Mouse (Mus musculus) layer of hippocampus, postnatal 36 days (tissue): ENCODE data around the gene Cdkl1. TPM values are rescaled to one million over a fixed set of nuclear protein-coding genes. Genes with fewer than 3 reads are reported as not detected.

Experiments used
- DNase-seq, 2 experiments: peaks; one replicate each; pipeline ENCODE4 v3.0.0; 2022
- total RNA-seq, 2 experiments: library from RNA; stranded (reverse); gene quantifications; 2 replicates each; pipeline ENCODE4 v1.2.3; 2021

Gene Cdkl1
- total RNA-seq = 10 to 100 TPM; 19.9 to 20.3 TPM

DNA sequence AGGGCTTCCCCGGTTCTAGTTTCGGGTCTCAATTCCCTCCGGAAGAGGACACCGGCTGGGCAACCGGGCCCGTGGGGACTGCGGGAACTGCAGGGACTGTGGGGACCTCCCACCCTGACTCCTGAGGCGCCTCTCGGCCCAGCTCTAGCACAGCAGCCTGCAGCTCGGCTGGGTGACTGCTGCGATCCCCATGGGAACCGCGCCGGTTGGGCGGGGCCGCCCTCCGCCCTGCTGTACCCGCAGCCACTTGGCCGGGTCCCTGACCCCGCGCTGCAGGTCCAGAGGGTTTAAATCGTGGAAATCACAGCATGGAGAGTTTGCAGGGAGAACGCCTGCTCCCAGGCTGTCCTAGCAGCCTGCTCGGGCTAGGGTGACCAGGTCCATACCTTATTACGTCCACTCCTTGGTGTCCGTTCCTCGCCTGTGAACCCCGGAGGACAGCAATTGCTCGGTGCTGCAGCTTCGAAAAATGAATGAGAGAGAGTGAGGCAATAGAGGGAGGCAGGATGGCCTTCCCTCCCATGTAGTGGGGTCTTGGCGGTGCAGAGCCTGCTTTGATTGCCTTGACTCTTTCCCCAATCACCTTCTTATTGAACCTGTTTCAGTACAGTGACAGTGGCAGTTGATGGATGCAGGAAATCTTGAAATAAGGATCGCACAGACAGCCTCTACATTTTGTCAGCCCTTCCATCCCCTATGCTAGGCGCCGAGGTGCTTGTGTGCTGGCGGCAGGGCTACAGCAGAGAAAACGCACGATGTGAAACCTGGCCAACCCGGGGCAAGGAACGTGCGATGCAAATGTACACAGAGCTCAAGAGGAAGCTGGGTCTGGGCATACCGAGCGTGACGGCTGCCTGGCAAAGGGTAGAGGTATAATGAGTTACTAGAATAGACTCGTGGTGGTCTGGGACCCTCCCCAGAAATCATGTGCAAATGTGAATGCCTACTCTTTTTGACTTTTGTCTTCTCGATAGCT lies at the start of gene Cdkl1:
Cdkl1 (minus strand) TSS at position 738 of the 976 bp plus-strand sequence.
- DNase-seq = peak; percentile 74 to 75

DNA sequence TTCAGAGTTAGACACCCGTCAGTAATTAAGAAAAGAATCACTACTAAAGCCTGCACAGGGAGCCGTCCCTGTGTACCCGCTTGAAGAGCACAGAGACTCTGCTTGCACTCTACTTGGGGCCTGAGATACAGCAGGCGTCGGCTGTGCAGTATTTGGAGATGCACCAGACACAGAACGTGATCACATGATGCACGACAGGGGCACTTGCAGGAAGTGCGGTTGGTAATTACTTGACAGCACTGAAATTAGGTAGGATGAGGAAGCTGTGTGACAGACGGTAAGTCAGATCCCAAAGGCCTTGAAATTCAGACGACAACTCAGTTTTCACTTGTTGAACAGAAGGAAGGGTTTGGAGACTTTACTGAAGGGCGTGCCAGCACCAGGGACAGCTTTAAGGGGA lies 47.3 kb upstream of the Cdkl1 start:
- no peak for DNase-seq

- DNase-seq = no peak
These were observed 43.0 kb upstream of the Cdkl1 start for GRCm38 (mm10) chr12:69833982-69834604.

- no peak for DNase-seq
These were observed 40.3 kb upstream of the Cdkl1 start for GRCm38 (mm10) chr12:69831239-69831910.

GRCm38 (mm10) chr12:69828214-69828613 lies 37.1 kb upstream of the Cdkl1 start:
- DNase-seq = no peak

- no peak for DNase-seq
These were observed 34.0 kb upstream of the Cdkl1 start for GRCm38 (mm10) chr12:69824881-69825597.

DNA sequence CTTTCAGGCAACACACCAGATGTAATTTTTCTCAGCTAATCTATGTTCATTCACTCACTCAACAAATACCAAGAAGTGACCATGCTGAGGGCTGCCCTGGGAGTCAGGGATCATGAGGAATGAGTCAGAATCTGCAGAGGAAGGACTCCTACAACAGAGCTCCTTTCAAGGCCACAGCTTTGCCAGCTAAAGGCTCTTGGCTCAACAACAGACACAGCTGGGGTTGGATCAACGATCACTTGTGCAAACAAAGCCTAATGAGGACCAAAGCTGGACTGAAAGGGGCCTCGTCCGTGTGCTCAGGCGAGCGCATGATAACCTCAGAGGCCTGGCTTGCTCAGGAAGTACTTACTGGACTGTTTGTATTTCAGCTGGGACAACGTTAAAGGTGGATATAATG lies 23.2 kb upstream of the Cdkl1 start:
- DNase-seq = no peak

- DNase-seq = no peak
These were observed 22.5 kb upstream of the Cdkl1 start for GRCm38 (mm10) chr12:69813596-69813995.

DNA sequence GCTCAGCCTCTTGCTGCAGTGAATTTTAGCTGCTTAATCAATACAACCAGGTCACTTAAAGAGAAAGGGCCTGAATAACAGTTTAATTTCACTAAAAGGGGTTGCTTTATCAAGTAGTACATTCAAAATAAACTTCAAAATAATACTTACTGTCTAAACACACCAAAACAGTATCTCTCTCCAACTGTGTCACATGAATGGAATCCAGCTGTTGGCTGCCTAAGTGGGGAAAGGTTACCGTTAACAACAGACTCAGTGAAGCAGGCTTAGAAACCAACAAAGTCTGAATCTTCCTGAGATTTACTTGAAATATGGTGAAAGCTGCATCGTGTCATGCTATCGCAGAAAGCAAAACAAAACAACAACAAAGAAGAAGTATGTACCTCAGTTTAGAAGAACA lies 21.9 kb upstream of the Cdkl1 start:
- no peak for DNase-seq

GRCm38 (mm10) chr12:69811976-69812375 lies 20.9 kb upstream of the Cdkl1 start:
- DNase-seq = no peak

DNA sequence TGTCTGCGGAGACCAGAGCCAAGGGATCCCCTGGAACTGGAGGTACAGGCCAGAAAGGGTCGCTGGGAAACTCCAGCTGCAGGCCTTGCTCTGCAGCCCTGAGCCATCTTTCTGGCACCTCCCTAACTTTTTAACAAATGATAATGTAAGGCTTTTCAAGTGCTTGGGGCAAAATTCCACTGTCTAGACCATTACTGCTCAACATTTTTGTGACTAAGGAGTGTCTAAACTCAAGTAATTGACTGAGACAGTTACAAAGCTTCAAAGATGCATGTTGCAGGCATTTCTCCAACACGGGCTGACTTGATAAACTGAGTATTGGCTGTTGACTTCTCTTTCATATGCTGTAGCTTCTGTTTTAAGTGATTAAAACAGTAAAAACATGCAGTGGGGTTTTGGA lies 18.4 kb upstream of the Cdkl1 start:
- no peak for DNase-seq

DNA sequence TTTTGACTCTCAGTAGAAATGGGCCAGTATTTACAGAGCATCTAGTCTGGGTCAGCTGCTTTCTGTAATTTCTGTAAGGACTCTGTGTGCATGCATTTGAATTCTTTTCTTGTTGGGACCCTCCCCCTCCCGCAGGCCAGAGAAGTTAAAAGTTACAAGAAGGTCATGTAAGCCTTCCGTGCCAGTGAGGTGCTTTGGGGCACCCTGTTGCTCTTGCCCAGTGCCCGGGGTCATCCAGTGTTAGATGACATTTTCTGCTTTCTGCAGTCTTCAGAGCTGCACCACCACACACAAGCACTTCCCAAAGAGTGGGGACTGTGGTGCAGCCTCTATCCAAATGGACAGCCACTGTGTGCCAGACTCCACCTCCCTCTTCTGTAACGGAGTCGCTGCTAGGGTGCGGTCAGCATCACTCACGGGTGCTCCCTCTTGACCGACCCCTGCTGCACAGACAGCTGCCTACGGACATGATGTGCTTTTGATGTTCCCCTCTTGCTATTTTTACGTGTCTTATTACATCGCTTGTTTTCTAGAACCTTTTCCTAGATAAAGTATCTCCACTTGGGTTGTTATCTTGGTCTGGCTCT lies 16.4 kb upstream of the Cdkl1 start:
- DNase-seq = no peak

GRCm38 (mm10) chr12:69805148-69805547 lies 14.1 kb upstream of the Cdkl1 start:
- no peak for DNase-seq

DNA sequence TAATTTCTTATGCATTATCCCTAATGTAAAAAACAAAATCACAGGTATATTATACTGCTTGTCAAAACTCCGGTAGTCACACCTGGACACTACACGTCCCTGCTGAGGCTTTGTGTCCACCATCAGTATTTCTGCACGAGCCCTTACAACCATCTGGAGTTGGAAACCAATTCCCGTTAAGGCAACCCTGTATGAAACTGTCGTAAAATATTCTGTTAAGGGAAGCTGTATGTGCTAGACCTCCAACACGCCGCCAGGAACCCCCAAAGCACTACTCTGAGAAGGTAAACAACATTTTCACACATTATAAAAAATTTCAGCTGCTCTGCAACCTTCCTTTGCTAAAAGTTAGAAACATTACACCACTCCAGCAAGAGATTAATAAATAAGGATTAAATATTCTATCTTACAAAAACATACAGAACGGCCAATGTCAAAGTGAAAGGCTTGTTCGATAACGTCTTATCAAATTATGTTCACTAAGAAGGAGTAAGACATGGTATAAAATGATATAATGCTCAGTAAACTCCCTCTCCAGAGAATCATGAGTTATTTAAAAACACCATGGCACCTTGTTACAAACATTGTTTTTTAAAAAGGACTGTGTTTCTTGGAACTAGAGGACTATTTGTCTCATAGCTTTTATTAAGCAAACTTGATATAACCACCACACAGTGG lies 13.5 kb upstream of the Cdkl1 start:
- DNase-seq = no peak

DNA sequence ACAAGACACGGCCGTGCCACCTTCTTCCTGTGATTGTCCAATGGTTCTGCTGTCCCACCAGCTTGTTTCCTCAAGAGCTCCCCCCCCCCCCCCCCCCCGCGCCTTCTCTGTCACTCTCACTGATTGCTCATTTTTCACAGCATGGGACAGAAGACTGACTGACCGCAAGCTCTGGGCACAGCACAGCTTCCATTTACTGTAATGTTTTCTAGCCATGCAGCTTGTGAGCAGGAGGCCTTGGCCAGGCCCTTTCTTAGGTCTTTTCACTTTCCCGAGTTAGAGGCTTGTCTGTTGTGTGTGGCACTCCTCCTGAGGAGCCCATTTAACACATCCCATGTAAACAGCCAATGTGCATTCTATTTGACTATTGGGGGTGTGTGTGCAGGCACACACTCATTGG lies 12.1 kb upstream of the Cdkl1 start:
- DNase-seq = no peak

DNA sequence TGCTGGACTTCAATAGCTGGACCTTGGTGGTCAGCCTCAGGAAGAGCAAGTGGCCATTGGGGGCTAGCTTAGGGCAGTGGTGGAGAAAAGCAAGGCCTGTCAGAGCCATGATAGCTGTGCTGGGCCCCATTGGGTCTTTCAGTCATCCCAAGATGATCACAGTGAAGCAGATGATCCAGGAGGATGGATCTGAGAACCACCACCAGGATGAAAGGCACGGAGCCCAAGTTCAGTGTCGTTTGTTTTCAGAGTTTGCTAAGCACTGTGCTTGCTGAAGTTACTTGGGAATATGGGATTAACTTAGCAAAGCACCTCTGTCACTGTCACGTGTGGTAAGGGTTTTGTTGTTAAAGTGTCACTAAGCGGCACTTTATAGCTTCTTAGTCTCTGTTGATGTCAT lies 9.5 kb upstream of the Cdkl1 start:
- DNase-seq = no peak

GRCm38 (mm10) chr12:69796311-69796710 lies 5.2 kb upstream of the Cdkl1 start:
- DNase-seq = no peak

DNA sequence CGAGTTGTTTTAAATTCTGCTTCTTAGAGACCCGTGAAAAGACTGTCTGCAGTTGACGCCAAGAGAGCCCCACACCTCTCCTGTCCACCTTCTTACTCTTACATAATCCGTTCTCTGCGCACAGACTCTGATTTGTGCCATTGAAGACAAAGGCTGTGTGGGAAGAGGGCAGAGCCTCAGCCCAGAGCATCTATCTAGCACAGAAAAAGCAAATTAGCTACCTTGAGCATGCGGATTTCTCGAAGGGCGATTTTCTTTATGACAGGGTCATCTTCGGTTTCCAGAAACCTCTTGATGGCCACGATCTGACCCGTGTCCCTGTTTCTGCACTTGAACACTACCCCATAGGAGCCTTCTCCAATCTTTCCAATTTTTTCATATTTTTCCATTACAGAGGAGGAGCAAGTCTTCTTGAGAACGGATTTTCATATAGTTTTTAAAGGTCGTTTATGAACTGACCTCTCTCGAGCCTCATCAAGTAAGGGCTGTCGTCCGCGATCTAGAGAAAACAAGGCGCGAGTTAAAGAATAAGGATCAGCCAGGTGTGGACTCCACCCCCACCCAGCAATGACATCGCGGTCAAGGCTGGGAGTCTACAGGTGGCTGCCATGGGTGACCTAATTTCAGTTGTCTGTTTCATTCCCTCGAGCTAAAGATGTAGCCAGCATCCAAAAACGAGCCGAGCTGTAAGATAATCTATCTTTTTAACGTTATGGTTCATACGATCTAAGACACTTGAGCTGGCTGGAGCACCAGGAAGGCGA lies 1.1 kb downstream of the Cdkl1 start:
- DNase-seq = peak in 1 of 2 experiments; percentile 14

GRCm38 (mm10) chr12:69788380-69788779 lies 2.7 kb downstream of the Cdkl1 start:
- DNase-seq = no peak

DNA sequence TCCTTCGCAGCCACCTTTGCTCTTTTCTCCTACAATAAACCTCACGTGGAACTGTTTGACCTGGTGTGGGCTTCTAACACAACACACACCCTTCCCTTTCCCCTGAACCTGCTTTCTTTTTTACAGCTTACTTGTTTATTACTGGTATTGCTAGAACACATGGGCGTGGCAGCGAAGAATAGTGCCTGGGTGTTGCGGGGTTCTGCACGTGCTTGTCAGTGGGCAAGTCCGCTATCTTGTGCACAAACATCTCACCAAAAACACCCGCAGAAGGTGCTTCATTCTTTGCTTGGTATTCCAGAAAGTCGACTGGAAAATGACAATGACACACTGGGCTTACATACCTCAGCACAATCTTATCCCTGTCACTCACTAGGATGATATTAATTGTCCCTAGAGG lies 5.6 kb downstream of the Cdkl1 start:
- no peak for DNase-seq
